Mouse (Mus musculus) hindbrain, embryonic 14.5 days (tissue): Measurements from ENCODE around the gene Ddo. TPM values are rescaled to one million over a fixed set of nuclear protein-coding genes. Genes with fewer than 3 reads are reported as not detected.

Source experiments
- polyA plus RNA-seq: library from polyadenylated mRNA; unstranded; fragments of >200 nt; fragmentation: Nextera tagmentation; extraction: Ambion mirVana; gene quantifications from 2 replicates; pipeline ENCODE4 v1.2.1, GENCODE M21; 2014

Gene Ddo
- polyA plus RNA-seq, 1 experiment from 2014 or later = 1.7 TPM

Other genes starting within 250 kb of the Ddo start
- gene Slc22a16, start 59.7 kb upstream of the Ddo start, polyA plus RNA-seq = not detected in 2 replicates
- 0.33 and 0.76 TPM in 2 replicates for gene Mettl24, start 53.3 kb downstream of the Ddo start, polyA plus RNA-seq